Mouse (Mus musculus) CD4-positive, CD25-positive, alpha-beta regulatory T cell, adult 9 weeks (primary cell): ENCODE data around the gene H2-T24. TPM values are rescaled to one million over a fixed set of nuclear protein-coding genes. Genes with fewer than 3 reads are reported as not detected.

Experiments used
- polyA plus RNA-seq: library from polyadenylated mRNA; unstranded; fragments of 100-300 nt; shearing (Covaris generic); gene quantifications from one replicate; pipeline ENCODE4 v1.2.1, GENCODE M21; 2017

H2-T24 gene
- 28.1 TPM for polyA plus RNA-seq

GRCm38 (mm10) chr17:36020191-36021073, at the start of gene H2-T24:
Gene H2-T24 (minus strand): TSS chr17:36020560.

GRCm38 (mm10) chr17:36058362-36058761, 38.0 kb upstream of the H2-T24 start, which contains the start of gene Gm11127:
Gene Gm11127 (minus strand): TSS chr17:36058371.

DNA sequence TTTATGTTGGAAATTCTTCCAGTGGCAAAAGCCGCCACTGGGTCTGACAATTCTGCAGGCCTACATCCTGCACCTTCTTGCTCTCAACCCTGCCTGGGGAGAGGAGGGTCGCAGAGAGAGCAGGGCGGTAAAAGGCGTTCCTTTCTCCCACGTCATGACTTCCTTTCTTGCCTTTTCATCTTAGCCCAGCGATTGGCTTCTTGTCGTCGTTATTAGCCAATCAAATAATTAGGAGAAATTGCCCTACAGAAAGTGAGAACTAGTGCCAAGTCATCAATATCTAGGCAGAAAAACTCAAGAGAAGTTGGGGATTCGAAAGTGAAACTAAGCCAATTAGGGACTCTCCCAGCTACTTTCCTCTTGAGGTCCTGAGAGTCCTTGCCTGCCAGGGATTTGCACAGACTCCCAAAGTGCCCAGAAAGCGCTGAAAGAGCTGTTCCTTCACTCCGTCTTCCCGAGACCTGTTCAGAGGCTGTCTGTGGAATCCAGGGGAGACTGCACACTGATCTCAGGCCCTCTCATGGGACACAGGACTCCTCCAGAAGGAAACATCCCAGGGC, 22.3 kb upstream of the H2-T24 start, which contains the start of the genes H2-T22 and Gm6034:
Gene H2-T22 (minus strand): TSS at position 138 of the 560 bp plus-strand sequence.
Gene Gm6034 (plus strand): TSS at position 352 of the 560 bp plus-strand sequence.

GRCm38 (mm10) chr17:36032351-36032875, 12.1 kb upstream of the H2-T24 start, which contains the start of gene H2-T23:
Gene H2-T23 (minus strand): TSS chr17:36032855.

GRCm38 (mm10) chr17:35979401-35980362, 40.7 kb downstream of the H2-T24 start, which contains the start of the genes Gnl1 and Prr3:
Gene Gnl1 (plus strand): TSS chr17:35979851.
Gene Prr3 (minus strand): TSS chr17:35980236.

GRCm38 (mm10) chr17:35969418-35970389, 50.7 kb downstream of the H2-T24 start, which contains the start of gene Abcf1:
Gene Abcf1 (minus strand): TSS chr17:35969761.

Other genes with a start within 250 kb of the H2-T24 start
- 1.9 TPM for gene Ier3, start 198.9 kb downstream of the H2-T24 start, polyA plus RNA-seq
- gene Flot1, start 197.3 kb downstream of the H2-T24 start, polyA plus RNA-seq: 46.0 TPM
- 130 TPM for gene Tubb5, start 182.3 kb downstream of the H2-T24 start, polyA plus RNA-seq
- gene Mdc1, start 179.0 kb downstream of the H2-T24 start, polyA plus RNA-seq: 21.6 TPM
- gene Nrm, start 159.2 kb downstream of the H2-T24 start, polyA plus RNA-seq: 32.8 TPM
- 685 TPM for gene Ppp1r18, start 155.0 kb downstream of the H2-T24 start, polyA plus RNA-seq
- 23.4 TPM for gene Dhx16, start 140.7 kb downstream of the H2-T24 start, polyA plus RNA-seq
- 25.8 TPM for gene 2310061I04Rik, start 123.1 kb downstream of the H2-T24 start, polyA plus RNA-seq
- 26.7 TPM for gene Atat1, start 110.5 kb downstream of the H2-T24 start, polyA plus RNA-seq
- 99.2 TPM for gene Mrps18b, start 104.2 kb downstream of the H2-T24 start, polyA plus RNA-seq
- gene Ppp1r10, start 104.1 kb downstream of the H2-T24 start, polyA plus RNA-seq: 62.7 TPM
- gene Abcf1, start 50.8 kb downstream of the H2-T24 start, polyA plus RNA-seq: 163 TPM
- gene Gnl1, start 40.7 kb downstream of the H2-T24 start, polyA plus RNA-seq: 13.7 TPM
- 23.8 TPM for gene Prr3, start 40.3 kb downstream of the H2-T24 start, polyA plus RNA-seq
- 779 TPM for gene H2-T23, start 12.3 kb upstream of the H2-T24 start, polyA plus RNA-seq
- gene H2-T22, start 22.2 kb upstream of the H2-T24 start, polyA plus RNA-seq: 262 TPM
- 0.65 TPM for gene Gm6034, start 22.4 kb upstream of the H2-T24 start, polyA plus RNA-seq
- gene Gm11127, start 37.8 kb upstream of the H2-T24 start, polyA plus RNA-seq: not detected
- gene Gm19684, start 101.1 kb upstream of the H2-T24 start, polyA plus RNA-seq: 1.4 TPM
- 0.33 TPM for gene Gm7030, start 108.9 kb upstream of the H2-T24 start, polyA plus RNA-seq
- gene Gm8909, start 148.0 kb upstream of the H2-T24 start, polyA plus RNA-seq: 14.0 TPM
- 0.46 TPM for gene H2-T3, start 169.7 kb upstream of the H2-T24 start, polyA plus RNA-seq
- 203 TPM for gene Rpp21, start 237.5 kb upstream of the H2-T24 start, polyA plus RNA-seq